Mouse (Mus musculus) gonadal fat pad, adult 2 months (tissue): ENCODE data around the gene Pah. TPM values are rescaled to one million over a fixed set of nuclear protein-coding genes. Genes with fewer than 3 reads are reported as not detected.

Experiments used
- polyA plus RNA-seq: library from polyadenylated mRNA; depleted of rRNA; stranded (reverse); fragments of >200 nt; gene quantifications from 2 replicates; pipeline ENCODE4 v1.2.3, GENCODE M21; 2012; rRNA removed

The Pah gene
- polyA plus RNA-seq, 1 experiment, result 0.12 TPM

Other genes with a start within 250 kb of the Pah start
- 0.45 and 0.66 TPM in 2 replicates for gene Ascl1, start 28.1 kb upstream of the Pah start, polyA plus RNA-seq